Mouse (Mus musculus): ENCODE measurements around the gene P3h1.

DNA sequence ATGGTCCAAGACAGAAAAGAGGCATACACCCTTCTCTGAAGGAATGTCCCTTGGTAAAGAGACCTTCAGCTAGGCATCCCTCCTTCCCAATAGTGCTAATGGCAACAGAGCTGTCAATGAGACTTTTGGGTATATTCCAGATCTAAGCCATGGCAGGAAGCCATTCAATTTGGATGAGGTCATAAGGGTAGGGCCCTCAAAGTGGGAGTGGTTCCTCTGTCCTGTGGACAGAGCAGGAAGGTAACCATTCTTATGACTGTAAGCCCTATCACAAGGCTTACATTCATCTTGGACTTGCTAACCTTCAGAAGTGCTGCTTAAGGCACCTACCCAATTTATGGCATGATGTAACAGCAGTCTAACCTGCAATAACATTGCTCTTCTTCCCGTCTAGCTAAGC, 41.9 kb downstream of the P3h1 start:
- no peak for TF ChIP-seq GATA1 (IDR thresholded peaks at IDR 0.05; ENCODE audit: borderline replicate concordance, low read length)
- TF ChIP-seq FLI1 (IDR thresholded peaks at IDR 0.05; ENCODE audit: low read length) = no peak

Measured in megakaryocyte, embryonic 14.5 days (primary cell).